Mouse (Mus musculus): ENCODE data around the gene Hemk1. TPM values are rescaled to one million over a fixed set of nuclear protein-coding genes. Genes with fewer than 3 reads are reported as not detected.

Gene Hemk1
- polyA plus RNA-seq, 1 experiment from 2014 or later: 10.9 TPM

DNA sequence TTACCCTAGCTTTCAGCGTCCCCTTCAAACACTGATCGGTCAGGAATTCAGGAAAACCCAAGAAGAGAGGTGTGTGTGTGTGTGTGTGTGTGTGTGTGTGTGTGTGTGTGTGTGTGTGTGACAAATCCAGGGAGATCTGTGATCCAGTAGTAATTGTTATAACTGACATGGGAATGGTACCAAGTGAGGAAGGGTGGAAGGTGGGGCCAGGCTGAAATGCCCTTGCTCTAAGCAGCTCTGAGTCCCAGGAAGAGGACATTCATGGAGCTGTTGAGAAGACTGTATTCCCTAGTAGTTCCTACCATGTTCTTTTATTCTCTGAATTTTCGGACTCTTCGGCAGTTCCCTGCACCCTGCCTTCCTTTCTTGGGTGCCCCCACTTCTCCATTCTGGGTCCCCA lies 40.5 kb downstream of the Hemk1 start:
- Histone ChIP-seq H3K4me2 (peak overlapping the region; percentile 88), H3K9me3 (replicated peaks) (no peaks in the 10 kb centered on the region), H3K27me3 (peaks cover 11% of the 10 kb centered on the region), H3K27ac (peak overlapping the region; percentile 20; the same call in 1 of the 2 replicates), H3K9ac (peak overlapping the region; percentile 72), H3K4me3 (replicated peaks) (peak overlapping the region; percentile 75), H3K4me1 (peaks cover 30% of the 10 kb centered on the region), H3K36me3 (peaks cover 23% of the 10 kb centered on the region)
- no peak for ATAC-seq (replicated peaks; ENCODE audit: low FRiP score)
- 83% methylated on average over 4 of the region's 4 CpGs for WGBS

DNA sequence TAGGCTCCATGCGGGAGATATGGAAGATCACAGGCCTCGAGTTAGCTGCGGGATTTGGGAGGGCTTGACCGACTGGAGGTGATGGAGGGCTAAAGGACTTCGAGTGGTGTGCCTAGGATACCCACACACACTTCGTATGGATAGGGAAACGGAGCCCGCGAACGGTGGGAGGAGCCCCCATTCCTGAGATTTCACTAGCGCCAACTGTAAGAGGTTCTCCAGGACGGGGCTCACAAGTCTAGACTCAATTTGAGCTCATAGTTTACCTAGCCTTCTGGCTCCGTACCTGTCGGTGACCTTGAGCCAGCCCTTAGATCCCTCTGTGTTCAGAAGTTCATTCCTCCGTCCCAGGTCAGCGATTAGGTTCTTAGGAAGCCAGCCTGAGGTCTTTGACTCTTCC lies 41.1 kb downstream of the Hemk1 start:
- no peaks in the 10 kb centered on the region for H3K9me3 ChIP-seq (replicated peaks)
- peaks cover 30% of the 10 kb centered on the region for H3K4me1 ChIP-seq
- peaks cover 16% of the 10 kb centered on the region for H3K27me3 ChIP-seq
- peak overlapping the region; percentile 72 for H3K9ac ChIP-seq
- peak overlapping the region; percentile 75 for H3K4me3 ChIP-seq (replicated peaks)
- H3K4me2 ChIP-seq: peak overlapping the region; percentile 88
- WGBS: 6% methylated on average over 16 of the region's 16 CpGs
- peak; percentile 4; the same call in 1 of the 2 replicates for ATAC-seq (replicated peaks; ENCODE audit: low FRiP score)
- peak overlapping the region; percentile 92 for H3K27ac ChIP-seq
- peaks cover 21% of the 10 kb centered on the region for H3K36me3 ChIP-seq

- Histone ChIP-seq H3K9ac (peak overlapping the region; percentile 72), H3K4me3 (replicated peaks) (peak overlapping the region; percentile 75), H3K4me1 (peaks cover 30% of the 10 kb centered on the region), H3K27me3 (peaks cover 16% of the 10 kb centered on the region), H3K27ac (peak overlapping the region; percentile 92), H3K9me3 (replicated peaks) (no peaks in the 10 kb centered on the region), H3K36me3 (peaks cover 16% of the 10 kb centered on the region), H3K4me2 (peak overlapping the region; percentile 88)
- peak; percentile 97 for ATAC-seq (replicated peaks; ENCODE audit: low FRiP score)
- WGBS: under 1% methylated on average over 31 of the region's 31 CpGs
Measured at GRCm38 (mm10) chr9:107296501-107296965, 41.6 kb downstream of the Hemk1 start.

- WGBS: 5% methylated on average over 14 of the region's 14 CpGs
- peaks cover 11% of the 10 kb centered on the region for H3K36me3 ChIP-seq
- H3K27me3 ChIP-seq: peaks cover 16% of the 10 kb centered on the region
- peak; percentile 38 for ATAC-seq (replicated peaks; ENCODE audit: low FRiP score)
- peak overlapping the region; percentile 75 for H3K4me3 ChIP-seq (replicated peaks)
- peak overlapping the region; percentile 88 for H3K4me2 ChIP-seq
- H3K4me1 ChIP-seq: peaks cover 30% of the 10 kb centered on the region
- no peaks in the 10 kb centered on the region for H3K9me3 ChIP-seq (replicated peaks)
- H3K9ac ChIP-seq: peak overlapping the region; percentile 37; the same call in 1 of the 2 replicates
- peak overlapping the region; percentile 92 for H3K27ac ChIP-seq
Measured at GRCm38 (mm10) chr9:107296041-107296440, 42.1 kb downstream of the Hemk1 start.

DNA sequence AAGGTAGTCTGAATTCAATTTTAAA lies 42.3 kb downstream of the Hemk1 start, which contains the start of gene Cish:
Gene Cish, plus strand, starts transcription at position 11 of the 25 bp plus-strand sequence.
- ATAC-seq (replicated peaks; ENCODE audit: low FRiP score): no peak
- H3K27me3 ChIP-seq: peaks cover 16% of the 10 kb centered on the region
- H3K36me3 ChIP-seq: peaks cover 9% of the 10 kb centered on the region
- H3K4me2 ChIP-seq: peak within 1 kb of the TSS; percentile 88
- peak within 1 kb of the TSS; percentile 75 for H3K4me3 ChIP-seq (replicated peaks)
- peak within 1 kb of the TSS; percentile 72 for H3K9ac ChIP-seq
- H3K4me1 ChIP-seq: peaks cover 30% of the 10 kb centered on the region
- H3K9me3 ChIP-seq (replicated peaks): no peaks in the 10 kb centered on the region
- H3K27ac ChIP-seq: peak within 1 kb of the TSS; percentile 92

GRCm38 (mm10) chr9:107295616-107296015 lies 42.5 kb downstream of the Hemk1 start:
- Histone ChIP-seq H3K36me3 (peaks cover 6% of the 10 kb centered on the region), H3K4me2 (peak overlapping the region; percentile 88; the same call in 1 of the 2 replicates), H3K4me3 (replicated peaks) (no peak overlapping the region), H3K27ac (peak overlapping the region; percentile 92; the same call in 1 of the 2 replicates), H3K9ac (no peak overlapping the region), H3K4me1 (peaks cover 30% of the 10 kb centered on the region), H3K27me3 (peaks cover 16% of the 10 kb centered on the region), H3K9me3 (replicated peaks) (no peaks in the 10 kb centered on the region)
- no peak for ATAC-seq (replicated peaks; ENCODE audit: low FRiP score)
- 58% methylated on average over 4 of the region's 4 CpGs for WGBS

DNA sequence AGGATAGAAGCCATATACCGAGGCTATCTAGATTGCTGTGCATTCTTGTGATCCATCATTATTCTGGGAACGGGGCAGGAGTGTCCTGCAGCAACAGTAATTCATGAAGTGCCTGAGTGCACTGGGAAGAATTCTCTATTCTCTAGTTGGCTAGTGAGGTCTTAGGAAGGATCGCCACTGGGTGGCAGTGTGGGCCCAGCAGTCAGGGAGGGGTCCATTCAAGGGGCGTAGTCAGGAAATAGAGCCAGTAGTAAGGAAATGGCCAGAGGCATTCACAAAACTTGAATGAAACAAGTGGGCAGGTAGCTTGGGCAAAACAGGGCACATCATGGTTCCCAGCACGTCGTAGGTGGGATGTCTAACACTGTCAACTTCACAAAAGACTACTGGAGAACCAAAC lies 43.9 kb downstream of the Hemk1 start:
- Histone ChIP-seq H3K4me1 (peaks cover 41% of the 10 kb centered on the region), H3K4me2 (no peak overlapping the region), H3K9ac (no peak overlapping the region), H3K27me3 (peaks cover 16% of the 10 kb centered on the region), H3K27ac (no peak overlapping the region), H3K9me3 (replicated peaks) (no peaks in the 10 kb centered on the region), H3K4me3 (replicated peaks) (no peak overlapping the region), H3K36me3 (no peaks in the 10 kb centered on the region)
- ATAC-seq (replicated peaks; ENCODE audit: low FRiP score): no peak
- 1% methylated on average over 6 of the region's 6 CpGs for WGBS

GRCm38 (mm10) chr9:107290897-107291296 lies 47.3 kb downstream of the Hemk1 start:
- Histone ChIP-seq H3K4me3 (replicated peaks) (no peak overlapping the region), H3K27me3 (peaks cover 16% of the 10 kb centered on the region), H3K9ac (no peak overlapping the region), H3K4me1 (peaks cover 20% of the 10 kb centered on the region), H3K9me3 (replicated peaks) (no peaks in the 10 kb centered on the region), H3K27ac (no peak overlapping the region), H3K36me3 (no peaks in the 10 kb centered on the region), H3K4me2 (no peak overlapping the region)
- WGBS: 27% methylated on average over 10 of the region's 10 CpGs
- ATAC-seq (replicated peaks; ENCODE audit: low FRiP score): 0 out of 2 replicates have a peak, but pooled peaks have one; percentile 9

- Histone ChIP-seq H3K27ac (peak within 1 kb of the TSS; percentile 45), H3K4me1 (peaks cover 17% of the 10 kb centered on the region), H3K4me2 (peak within 1 kb of the TSS; percentile 88), H3K4me3 (replicated peaks) (peak within 1 kb of the TSS; percentile 51), H3K36me3 (no peaks in the 10 kb centered on the region), H3K27me3 (peaks cover 16% of the 10 kb centered on the region), H3K9ac (peak within 1 kb of the TSS; percentile 35), H3K9me3 (replicated peaks) (no peaks in the 10 kb centered on the region)
- 3% methylated on average over 49 of the region's 49 CpGs for WGBS
- peak; percentile 88 for ATAC-seq (replicated peaks; ENCODE audit: low FRiP score)
Measured at GRCm38 (mm10) chr9:107289211-107290076, 48.7 kb downstream of the Hemk1 start, which contains the start of gene Mapkapk3. Mapkapk3 (minus strand) TSS chr9:107289877.

DNA sequence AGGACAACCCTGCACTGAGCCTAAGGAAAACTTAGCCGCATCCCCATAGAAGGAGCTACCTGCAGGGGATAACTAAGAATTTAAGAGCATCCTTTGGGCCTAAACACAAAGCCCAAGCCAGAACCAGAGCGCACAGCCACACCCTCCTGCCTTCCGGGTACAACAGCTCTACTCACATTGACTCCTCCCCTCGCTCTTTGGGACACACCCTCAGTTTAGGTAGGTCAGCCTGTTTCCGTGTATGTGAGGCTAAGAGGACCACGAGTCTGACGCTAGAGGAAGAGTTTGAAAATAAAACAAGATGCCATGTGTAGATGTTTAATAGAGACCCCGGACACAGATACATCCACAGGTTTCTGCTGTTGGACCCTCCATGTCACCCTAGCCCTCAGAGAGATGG lies 49.4 kb downstream of the Hemk1 start:
- Histone ChIP-seq H3K4me2 (peak overlapping the region; percentile 88), H3K27ac (peak overlapping the region; percentile 45; the same call in 1 of the 2 replicates), H3K9me3 (replicated peaks) (no peaks in the 10 kb centered on the region), H3K27me3 (peaks cover 15% of the 10 kb centered on the region), H3K4me1 (peaks cover 17% of the 10 kb centered on the region), H3K9ac (no peak overlapping the region; the same call in 1 of the 2 replicates), H3K4me3 (replicated peaks) (peak overlapping the region; percentile 51), H3K36me3 (no peaks in the 10 kb centered on the region)
- ATAC-seq (replicated peaks; ENCODE audit: low FRiP score): no peak
- WGBS: 33% methylated on average over 8 of the region's 8 CpGs

GRCm38 (mm10) chr9:107288105-107288650 lies 50.0 kb downstream of the Hemk1 start:
- Histone ChIP-seq H3K36me3 (no peaks in the 10 kb centered on the region), H3K27me3 (peaks cover 10% of the 10 kb centered on the region), H3K9ac (no peak overlapping the region), H3K4me2 (peak overlapping the region; percentile 88), H3K9me3 (replicated peaks) (no peaks in the 10 kb centered on the region), H3K27ac (no peak overlapping the region), H3K4me1 (peaks cover 17% of the 10 kb centered on the region), H3K4me3 (replicated peaks) (no peak overlapping the region)
- 91% methylated on average over 14 of the region's 14 CpGs for WGBS
- no peak for ATAC-seq (replicated peaks; ENCODE audit: low FRiP score)

GRCm38 (mm10) chr9:107287294-107287693 lies 50.9 kb downstream of the Hemk1 start:
- 65% methylated on average over 2 of the region's 2 CpGs for WGBS
- Histone ChIP-seq H3K27ac (no peak overlapping the region), H3K36me3 (no peaks in the 10 kb centered on the region), H3K4me1 (peaks cover 17% of the 10 kb centered on the region), H3K27me3 (peaks cover under 1% of the 10 kb centered on the region; the same call in 1 of the 2 replicates), H3K4me2 (no peak overlapping the region), H3K9ac (no peak overlapping the region), H3K9me3 (replicated peaks) (no peaks in the 10 kb centered on the region), H3K4me3 (replicated peaks) (no peak overlapping the region)
- no peak for ATAC-seq (replicated peaks; ENCODE audit: low FRiP score)

All from kidney, embryonic 15.5 days (tissue).